In genomic region chr6:5027213-5027612, GRCm38 (mm10) we compare ENCODE assay signal across 27 mouse cellular contexts.
A peak's percentile ranks its signal among the peaks of the same experiment; 100 is the strongest.
DNase-seq lines count a peak whose midpoint lies in the region; ATAC-seq and TF ChIP-seq lines count a peak whose summit lies in the region.
"Had no signal": no experiment of that assay in that cellular context is flagged by ENCODE, and none has a peak within 500 bp of the region (broad histone marks: within the 10 kb centered on the region; RNA-seq: fewer than 3 reads in every experiment).

No protein-coding gene starts in this region.

- 62% methylated on average over 2 of the region's 2 CpGs for WGBS in hindbrain, embryonic 10.5 days
- 40% methylated on average over 2 of the region's 2 CpGs for WGBS in hindbrain, postnatal 0 days
- WGBS in midbrain, embryonic 13.5 days: 36% methylated on average over 2 of the region's 2 CpGs
- WGBS in midbrain, postnatal 0 days: 52% methylated on average over 2 of the region's 2 CpGs
- WGBS in embryonic facial prominence, embryonic 15.5 days: 85% methylated on average over 2 of the region's 2 CpGs
- 80% methylated on average over 2 of the region's 2 CpGs for WGBS in limb, embryonic 14.5 days

- no peak for ATAC-seq in hindbrain, postnatal 0 days
- 0 out of 2 replicates have a peak, but pooled peaks have one; percentile 34 for ATAC-seq in midbrain, embryonic 13.5 days
- ATAC-seq in midbrain, postnatal 0 days (ENCODE audit: low FRiP score): no peak
- 0 out of 2 replicates have a peak, but pooled peaks have one; percentile 29 for ATAC-seq in embryonic facial prominence, embryonic 15.5 days (ENCODE audit: insufficient number of reproducible peaks, low FRiP score, low TSS enrichment, low read depth)
- peak; percentile 70 for ATAC-seq in limb, embryonic 14.5 days (ENCODE audit: low FRiP score, low read depth)
- ATAC-seq: activated CD4-positive, CD25-positive, alpha-beta regulatory T cell, adult 4 months; forebrain, postnatal 0 days; intestine, postnatal 0 days; liver, embryonic 12.5 days; liver, postnatal 0 days had no signal

- no peak overlapping the region for H3K9ac ChIP-seq in hindbrain, postnatal 0 days (replicated peaks; ENCODE audit: low read length)
- no peak overlapping the region for H3K9ac ChIP-seq in midbrain, embryonic 13.5 days (replicated peaks)
- no peak overlapping the region for H3K9ac ChIP-seq in midbrain, postnatal 0 days (replicated peaks; ENCODE audit: low read length, poor library complexity, severe bottlenecking)
- H3K9ac ChIP-seq in embryonic facial prominence, embryonic 15.5 days: no peak overlapping the region
- H3K9ac ChIP-seq in limb, embryonic 14.5 days (ENCODE audit: low read depth, low read length, severe bottlenecking): no peak overlapping the region
- H3K9ac ChIP-seq: embryonic facial prominence, embryonic 12.5 days; forebrain, postnatal 0 days; limb, embryonic 12.5 days; liver, embryonic 12.5 days; liver, postnatal 0 days; neural tube, embryonic 12.5 days had no signal

- no peaks in the 10 kb centered on the region for H3K36me3 ChIP-seq in hindbrain, embryonic 10.5 days
- H3K36me3 ChIP-seq in hindbrain, postnatal 0 days (ENCODE audit: insufficient read depth, low read length): no peaks in the 10 kb centered on the region
- no peaks in the 10 kb centered on the region for H3K36me3 ChIP-seq in midbrain, embryonic 13.5 days
- H3K36me3 ChIP-seq in midbrain, postnatal 0 days (ENCODE audit: insufficient read depth, low read length): no peaks in the 10 kb centered on the region
- no peaks in the 10 kb centered on the region for H3K36me3 ChIP-seq in embryonic facial prominence, embryonic 15.5 days
- H3K36me3 ChIP-seq in limb, embryonic 14.5 days (ENCODE audit: control insufficient read depth, insufficient read depth, low read length): no peaks in the 10 kb centered on the region
- H3K36me3 ChIP-seq: embryonic facial prominence, embryonic 12.5 days; limb, embryonic 12.5 days; liver, embryonic 12.5 days; neural tube, embryonic 12.5 days had no signal

- peak overlapping the region; percentile 2; the same call in 1 of the 2 replicates for H3K27ac ChIP-seq in hindbrain, embryonic 10.5 days
- H3K27ac ChIP-seq in hindbrain, postnatal 0 days: no peak overlapping the region
- no peak overlapping the region for H3K27ac ChIP-seq in midbrain, embryonic 13.5 days
- H3K27ac ChIP-seq in midbrain, postnatal 0 days (ENCODE audit: low read depth, low read length): no peak overlapping the region
- no peak overlapping the region for H3K27ac ChIP-seq in embryonic facial prominence, embryonic 15.5 days (replicated peaks)
- no peak overlapping the region for H3K27ac ChIP-seq in limb, embryonic 14.5 days (replicated peaks; ENCODE audit: low read depth, low read length)
- H3K27ac ChIP-seq: embryonic facial prominence, embryonic 12.5 days; limb, embryonic 12.5 days; liver, embryonic 12.5 days; neural tube, embryonic 12.5 days had no signal

- no peak overlapping the region for H3K4me3 ChIP-seq in hindbrain, embryonic 10.5 days
- H3K4me3 ChIP-seq in hindbrain, postnatal 0 days (ENCODE audit: low read length): no peak overlapping the region
- no peak overlapping the region for H3K4me3 ChIP-seq in midbrain, embryonic 13.5 days (replicated peaks)
- H3K4me3 ChIP-seq in midbrain, postnatal 0 days (ENCODE audit: low read depth, low read length): no peak overlapping the region
- no peak overlapping the region for H3K4me3 ChIP-seq in embryonic facial prominence, embryonic 15.5 days (replicated peaks)
- H3K4me3 ChIP-seq in limb, embryonic 14.5 days (replicated peaks; ENCODE audit: low read length): no peak overlapping the region
- H3K4me3 ChIP-seq: embryonic facial prominence, embryonic 12.5 days; erythroblast, embryonic 14.5 days; limb, embryonic 12.5 days; liver, embryonic 12.5 days; myocyte; neural tube, embryonic 12.5 days had no signal

- DNase-seq in hindbrain, embryonic 10.5 days (ENCODE audit: low spot score): no peak
- DNase-seq in hindbrain, postnatal 0 days (ENCODE audit: low spot score): no peak
- DNase-seq in midbrain, postnatal 0 days (ENCODE audit: low spot score): no peak
- peak; percentile 42 for DNase-seq in limb, embryonic 14.5 days (ENCODE audit: low spot score)
- no peak for DNase-seq in embryo, embryonic 9.5 days (ENCODE audit: extremely low spot score)
- DNase-seq: adrenal gland, adult 8-10 months; B cell, adult 2 months; cerebellum, adult 8-10 months; cerebellum, postnatal 25 days; forebrain, postnatal 0 days; heart, postnatal 36 days; kidney, postnatal 14 days; liver, postnatal 0 days; lung, postnatal 36 days; midbrain, embryonic 14.5 days; thymus, adult 2 months; thymus, postnatal 36 days had no signal

- H3K4me1 ChIP-seq in hindbrain, embryonic 10.5 days (replicated peaks): peaks cover 37% of the 10 kb centered on the region
- 0 out of 2 replicates have a peak, but pooled peaks cover 6% of the 10 kb centered on the region for H3K4me1 ChIP-seq in hindbrain, postnatal 0 days (ENCODE audit: insufficient read depth, low read length)
- peaks cover 15% of the 10 kb centered on the region; the same call in 1 of the 2 replicates for H3K4me1 ChIP-seq in midbrain, embryonic 13.5 days (replicated peaks)
- H3K4me1 ChIP-seq in midbrain, postnatal 0 days (ENCODE audit: insufficient read depth, low read length): no peaks in the 10 kb centered on the region; the same call in 1 of the 2 replicates
- no peaks in the 10 kb centered on the region for H3K4me1 ChIP-seq in embryonic facial prominence, embryonic 15.5 days
- H3K4me1 ChIP-seq in limb, embryonic 14.5 days (ENCODE audit: control insufficient read depth, insufficient read depth, low read length): peaks cover 9% of the 10 kb centered on the region; the same call in 1 of the 2 replicates
- H3K4me1 ChIP-seq: liver, embryonic 12.5 days had no signal

- H3K27me3 ChIP-seq in hindbrain, embryonic 10.5 days (ENCODE audit: insufficient read depth, poor library complexity, severe bottlenecking): no peaks in the 10 kb centered on the region
- no peaks in the 10 kb centered on the region for H3K27me3 ChIP-seq in hindbrain, postnatal 0 days (ENCODE audit: insufficient read depth, low read length)
- no peaks in the 10 kb centered on the region for H3K27me3 ChIP-seq in midbrain, embryonic 13.5 days
- H3K27me3 ChIP-seq in midbrain, postnatal 0 days (ENCODE audit: insufficient read depth, low read length): no peaks in the 10 kb centered on the region
- no peaks in the 10 kb centered on the region for H3K27me3 ChIP-seq in embryonic facial prominence, embryonic 15.5 days
- no peaks in the 10 kb centered on the region for H3K27me3 ChIP-seq in limb, embryonic 14.5 days (ENCODE audit: control insufficient read depth, insufficient read depth, low read length)
- H3K27me3 ChIP-seq: embryonic facial prominence, embryonic 12.5 days; limb, embryonic 12.5 days; liver, embryonic 12.5 days; neural tube, embryonic 12.5 days had no signal

- no peak for TF ChIP-seq CTCF in hindbrain, postnatal 0 days (IDR thresholded peaks at IDR 0.05; ENCODE audit: low read depth)
- TF ChIP-seq CTCF in midbrain, postnatal 0 days (IDR thresholded peaks at IDR 0.05): no peak

- H3K4me2 ChIP-seq in hindbrain, postnatal 0 days (ENCODE audit: low read depth, low read length): no peak overlapping the region
- no peak overlapping the region for H3K4me2 ChIP-seq in midbrain, embryonic 13.5 days (replicated peaks)
- no peak overlapping the region for H3K4me2 ChIP-seq in midbrain, postnatal 0 days (ENCODE audit: low read depth, low read length, poor library complexity, severe bottlenecking)
- no peak overlapping the region for H3K4me2 ChIP-seq in embryonic facial prominence, embryonic 15.5 days (replicated peaks)
- H3K4me2 ChIP-seq in limb, embryonic 14.5 days (replicated peaks; ENCODE audit: low read depth, low read length, severe bottlenecking): no peak overlapping the region
- H3K4me2 ChIP-seq: embryonic facial prominence, embryonic 12.5 days; limb, embryonic 12.5 days; liver, embryonic 12.5 days; neural tube, embryonic 12.5 days had no signal

- no peak for TF ChIP-seq POLR2A in limb, embryonic 14.5 days (IDR thresholded peaks at IDR 0.05; ENCODE audit: borderline replicate concordance, extremely low read depth, insufficient read depth, insufficient read length)

- no peaks in the 10 kb centered on the region for H3K9me3 ChIP-seq in hindbrain, embryonic 10.5 days
- no peaks in the 10 kb centered on the region for H3K9me3 ChIP-seq in hindbrain, postnatal 0 days (ENCODE audit: low read length)
- H3K9me3 ChIP-seq in midbrain, embryonic 13.5 days: no peaks in the 10 kb centered on the region
- no peaks in the 10 kb centered on the region for H3K9me3 ChIP-seq in midbrain, postnatal 0 days (ENCODE audit: low read length)
- H3K9me3 ChIP-seq in embryonic facial prominence, embryonic 15.5 days (replicated peaks): no peaks in the 10 kb centered on the region
- H3K9me3 ChIP-seq in limb, embryonic 14.5 days (ENCODE audit: control insufficient read depth, low read length): no peaks in the 10 kb centered on the region
- H3K9me3 ChIP-seq: embryonic facial prominence, embryonic 12.5 days; liver, embryonic 12.5 days; neural tube, embryonic 12.5 days had no signal

Comparison
In these comparisons a context has a peak if more than half of its experiments do, and no peak if none do; other contexts are left out.
1. ATAC-seq: peak in midbrain, embryonic 13.5 days (single experiment), embryonic facial prominence, embryonic 15.5 days (single experiment) and limb, embryonic 14.5 days (single experiment); none in hindbrain, postnatal 0 days (single experiment) and midbrain, postnatal 0 days (single experiment).